Mouse (Mus musculus) bone marrow, adult 2 months (tissue): ENCODE data around the gene Nim1k. TPM values are rescaled to one million over a fixed set of nuclear protein-coding genes. Genes with fewer than 3 reads are reported as not detected.

ENCODE experiments used
- H3K27ac ChIP-seq: fragments of 200-500 bp; 2 replicates; pipeline ENCODE4 v1.5.1; 2012; ENCODE audit warnings: low read depth, mild to moderate bottlenecking, control low read depth, inconsistent platforms, low read length; ENCODE audit not compliant: control insufficient read depth, poor library complexity, insufficient read depth
- H3K4me1 ChIP-seq: fragments of 200-500 bp; 2 replicates; pipeline ENCODE4 v1.6.1; 2011; ENCODE audit warnings: low read length; ENCODE audit not compliant: control insufficient read depth, insufficient read depth
- H3K4me3 ChIP-seq: fragments of 200-500 bp; replicated peaks from 2 replicates; pipeline ENCODE3; 2011; ENCODE audit warnings: mild to moderate bottlenecking, low read depth, low read length, control low read depth; ENCODE audit not compliant: control insufficient read depth
- CTCF ChIP-seq: fragments of 200-500 bp; IDR thresholded peaks from 2 replicates; pipeline ENCODE4 v1.5.1; 2011; ENCODE audit warnings: low read length, control low read depth; ENCODE audit not compliant: control insufficient read depth, insufficient read depth
- POLR2A ChIP-seq: fragments of 200-500 bp; IDR thresholded peaks from 2 replicates; pipeline ENCODE4 v1.6.1; 2011; ENCODE audit warnings: low read depth, mild to moderate bottlenecking, control low read depth, low read length, borderline replicate concordance; ENCODE audit not compliant: control insufficient read depth
- WGBS: fragments of 180-500 bp; shearing (Covaris S2); methylation state at CpG from one replicate; pipeline ENCODE4 v1.1.7; 2018; 5-methylcytosine and 5-hydroxymethylcytosine counted together
- polyA plus RNA-seq: library from polyadenylated mRNA; stranded (reverse); fragments of >200 nt; gene quantifications from 2 replicates; pipeline ENCODE4 v1.2.4, GENCODE M21; 2011; ENCODE audit warnings: low replicate concordance; ENCODE audit not compliant: missing spikeins, insufficient read depth, insufficient read length

Gene Nim1k
- polyA plus RNA-seq, 1 experiment: 0.37 TPM

- no peaks in the 10 kb centered on the region; the same call in 1 of the 2 replicates for H3K4me1 ChIP-seq
- 57% methylated on average over 6 of the region's 6 CpGs for WGBS
- no peak overlapping the region for H3K27ac ChIP-seq
- no peak for TF ChIP-seq CTCF
- no peak for TF ChIP-seq POLR2A
- no peak overlapping the region for H3K4me3 ChIP-seq
These were observed 12.8 kb downstream of the Nim1k start for GRCm38 (mm10) chr13:119742711-119743415.

- TF ChIP-seq CTCF (no peak), POLR2A (no peak)
- Histone ChIP-seq H3K27ac (no peak overlapping the region), H3K4me1 (peaks cover 2% of the 10 kb centered on the region; the same call in 1 of the 2 replicates), H3K4me3 (no peak overlapping the region)
- 50% methylated on average over 19 of the region's 19 CpGs for WGBS
These were observed 14.1 kb downstream of the Nim1k start for GRCm38 (mm10) chr13:119741390-119742237.

- 82% methylated on average over 6 of the region's 6 CpGs for WGBS
These were observed 24.2 kb downstream of the Nim1k start for GRCm38 (mm10) chr13:119731448-119731847.

GRCm38 (mm10) chr13:119729406-119729805 is 26.3 kb downstream of the Nim1k start:
- TF ChIP-seq POLR2A: no peak
- TF ChIP-seq CTCF: no peak
- Histone ChIP-seq H3K27ac (no peak overlapping the region), H3K4me3 (no peak overlapping the region), H3K4me1 (no peaks in the 10 kb centered on the region)
- WGBS: 82% methylated on average over 7 of the region's 7 CpGs

More at GRCm38 (mm10) chr13:119731448-119731847, 24.2 kb downstream of the Nim1k start:
- TF ChIP-seq POLR2A (no peak), CTCF (no peak)
- no peak overlapping the region for H3K27ac ChIP-seq
- no peak overlapping the region for H3K4me3 ChIP-seq
- H3K4me1 ChIP-seq: no peaks in the 10 kb centered on the region

GRCm38 (mm10) chr13:119727608-119728387 is 27.9 kb downstream of the Nim1k start:
- Histone ChIP-seq H3K4me1 (no peaks in the 10 kb centered on the region), H3K27ac (no peak overlapping the region), H3K4me3 (no peak overlapping the region)
- 89% methylated on average over 26 of the region's 26 CpGs for WGBS
- TF ChIP-seq CTCF (no peak), POLR2A (no peak)

GRCm38 (mm10) chr13:119724541-119724940 is 31.1 kb downstream of the Nim1k start:
- Histone ChIP-seq H3K27ac (no peak overlapping the region), H3K4me3 (no peak overlapping the region), H3K4me1 (no peaks in the 10 kb centered on the region)
- no peak for TF ChIP-seq POLR2A
- TF ChIP-seq CTCF: no peak
- 66% methylated on average over 7 of the region's 7 CpGs for WGBS

- 77% methylated on average over 5 of the region's 5 CpGs for WGBS
- no peaks in the 10 kb centered on the region for H3K4me1 ChIP-seq
- H3K4me3 ChIP-seq: no peak overlapping the region
- H3K27ac ChIP-seq: no peak overlapping the region
- TF ChIP-seq CTCF: no peak
These were observed 32.3 kb downstream of the Nim1k start for GRCm38 (mm10) chr13:119723368-119723767.

- 81% methylated on average over 3 of the region's 3 CpGs for WGBS
- no peak overlapping the region for H3K27ac ChIP-seq
- TF ChIP-seq POLR2A (no peak), CTCF (no peak)
These were observed 33.2 kb downstream of the Nim1k start for GRCm38 (mm10) chr13:119722447-119722846.

More at GRCm38 (mm10) chr13:119722447-119722846, 33.2 kb downstream of the Nim1k start:
- Histone ChIP-seq H3K4me1 (no peaks in the 10 kb centered on the region), H3K4me3 (no peak overlapping the region)
